Mouse (Mus musculus): ENCODE data around the gene Dcst1. TPM values are rescaled to one million over a fixed set of nuclear protein-coding genes. Genes with fewer than 3 reads are reported as not detected.

The Dcst1 gene
- polyA plus RNA-seq, 2 experiments, result 0.03 TPM; not detected in 1

- WGBS (ENCODE audit: insufficient replicate concordance), result 1% methylated on average over 56 of the region's 56 CpGs
These were observed 26.8 kb upstream of the Dcst1 start for GRCm38 (mm10) chr3:89391663-89392511.

DNA sequence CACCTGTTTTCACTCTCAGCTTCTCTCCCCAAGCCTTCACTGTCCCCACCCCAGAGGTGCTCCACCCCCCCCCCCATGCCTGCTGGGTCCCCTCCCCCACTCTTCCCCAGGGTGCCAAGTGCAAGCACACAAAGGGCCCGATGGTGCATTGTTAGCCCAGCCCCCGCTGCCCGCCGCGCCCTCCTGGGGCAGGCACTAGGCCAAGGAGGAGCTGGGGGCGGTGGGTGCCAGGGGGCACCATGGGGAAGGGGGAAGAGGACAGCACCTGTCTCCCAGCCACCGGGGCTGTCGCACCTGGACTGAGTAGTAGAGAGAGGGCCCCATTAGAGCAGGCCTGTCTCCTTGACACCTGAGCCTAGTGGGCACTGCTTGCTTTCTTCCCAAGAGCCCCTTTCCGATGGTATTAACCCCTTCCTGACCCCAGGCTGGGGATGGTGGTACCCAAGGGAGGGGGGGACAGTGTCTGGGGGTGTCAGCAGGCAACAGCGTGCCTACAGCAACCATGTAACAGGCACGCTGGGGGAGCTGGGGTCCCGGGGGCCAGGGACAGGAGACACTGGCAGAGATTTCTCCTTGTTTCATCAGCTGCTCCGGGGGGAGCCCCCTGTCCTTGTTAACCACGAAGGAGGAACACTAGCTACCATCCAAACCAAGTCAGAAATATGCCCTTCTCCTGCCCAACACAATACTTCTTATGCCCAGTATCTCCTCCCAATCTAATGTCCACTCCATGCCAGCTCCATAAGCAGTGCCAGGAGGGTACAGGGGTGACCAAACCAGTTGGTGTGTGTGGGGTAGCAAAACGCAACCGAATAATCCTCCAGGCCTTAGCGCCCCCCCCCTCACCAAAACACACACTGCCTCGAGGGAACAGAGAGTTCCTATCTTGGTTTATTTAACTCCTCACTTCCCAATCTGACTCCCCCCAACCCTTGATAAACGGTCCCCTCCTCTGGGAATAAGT is 25.9 kb upstream of the Dcst1 start:
- WGBS (ENCODE audit: insufficient replicate concordance), result 23% methylated on average over 19 of the region's 19 CpGs
- no peak for ATAC-seq (ENCODE audit: insufficient read depth)
- peak overlapping the region; percentile 98 for H3K4me2 ChIP-seq (ENCODE audit: low read depth)
- no peak overlapping the region for H3K9ac ChIP-seq (replicated peaks)
- H3K27me3 ChIP-seq (ENCODE audit: control insufficient read depth, insufficient read depth, low read length), result peaks cover 20% of the 10 kb centered on the region
- no peaks in the 10 kb centered on the region for H3K36me3 ChIP-seq (replicated peaks; ENCODE audit: control insufficient read depth, insufficient read depth, low read depth)
- no peak overlapping the region for H3K27ac ChIP-seq
- peaks cover 9 to 22% of the 10 kb centered on the region in 2 experiments for H3K4me1 ChIP-seq (replicated peaks; ENCODE audit: control insufficient read depth in 2 of 2, insufficient read depth in 2 of 2, low read length in 1 of 2)
- TF ChIP-seq CTCF (IDR thresholded peaks at IDR 0.05; ENCODE audit: low read depth), result no peak
- TF ChIP-seq EP300 (IDR thresholded peaks at IDR 0.05; ENCODE audit: low read depth), result no peak
- H3K9me3 ChIP-seq (ENCODE audit: control insufficient read depth, low read length), result no peaks in the 10 kb centered on the region
- DNase-seq (ENCODE audit: low read depth in 3 of 3, low spot score in 3 of 3), result no peak
- peak overlapping the region; percentile 35 to 61 for H3K4me3 ChIP-seq (ENCODE audit: insufficient read depth in 1 of 2, low read depth in 2 of 2, low read length in 2 of 2)

More at GRCm38 (mm10) chr3:89391663-89392511, 26.8 kb upstream of the Dcst1 start:
- DNase-seq (ENCODE audit: low read depth in 3 of 3, low spot score in 3 of 3), result no peak
- no peaks in the 10 kb centered on the region for H3K36me3 ChIP-seq (replicated peaks; ENCODE audit: control insufficient read depth, insufficient read depth, low read depth)
- H3K9ac ChIP-seq (replicated peaks), result peak overlapping the region; percentile 25
- TF ChIP-seq EP300 (IDR thresholded peaks at IDR 0.05; ENCODE audit: low read depth), result no peak
- no peak for TF ChIP-seq CTCF (IDR thresholded peaks at IDR 0.05; ENCODE audit: low read depth)
- H3K4me1 ChIP-seq (replicated peaks; ENCODE audit: control insufficient read depth in 2 of 2, insufficient read depth in 2 of 2, low read length in 1 of 2), result peaks cover 9 to 27% of the 10 kb centered on the region in 2 experiments
- H3K27ac ChIP-seq, result no peak overlapping the region
- H3K9me3 ChIP-seq (ENCODE audit: control insufficient read depth, low read length), result no peaks in the 10 kb centered on the region
- H3K4me3 ChIP-seq (ENCODE audit: insufficient read depth in 1 of 2, low read depth in 2 of 2, low read length in 2 of 2), result peak overlapping the region; percentile 60 to 61
- ATAC-seq (ENCODE audit: insufficient read depth), result no peak
- H3K27me3 ChIP-seq (ENCODE audit: control insufficient read depth, insufficient read depth, low read length), result peaks cover 20% of the 10 kb centered on the region
- peak overlapping the region; percentile 98 for H3K4me2 ChIP-seq (ENCODE audit: low read depth)

- DNase-seq (ENCODE audit: low read depth in 3 of 3, low spot score in 3 of 3) (no peak), ATAC-seq (ENCODE audit: insufficient read depth) (no peak)
- Histone ChIP-seq H3K9me3 (ENCODE audit: control insufficient read depth, low read length) (no peaks in the 10 kb centered on the region), H3K36me3 (replicated peaks; ENCODE audit: control insufficient read depth, insufficient read depth, low read depth) (no peaks in the 10 kb centered on the region), H3K27me3 (ENCODE audit: control insufficient read depth, insufficient read depth, low read length) (peaks cover 19% of the 10 kb centered on the region), H3K4me3 (ENCODE audit: insufficient read depth in 1 of 2, low read depth in 2 of 2, low read length in 2 of 2) (no peak overlapping the region), H3K27ac (no peak overlapping the region), H3K4me2 (ENCODE audit: low read depth) (0 out of 2 replicates have a peak overlapping the region, but pooled peaks have one; percentile 7), H3K4me1 (replicated peaks; ENCODE audit: control insufficient read depth in 2 of 2, insufficient read depth in 2 of 2, low read length in 1 of 2) (peaks cover 4 to 16% of the 10 kb centered on the region in 2 experiments), H3K9ac (replicated peaks) (no peak overlapping the region)
- TF ChIP-seq EP300 (IDR thresholded peaks at IDR 0.05; ENCODE audit: low read depth) (no peak), CTCF (IDR thresholded peaks at IDR 0.05; ENCODE audit: low read depth) (no peak)
- WGBS (ENCODE audit: insufficient replicate concordance), result 55% methylated on average over 5 of the region's 5 CpGs
These were observed 25.1 kb upstream of the Dcst1 start for GRCm38 (mm10) chr3:89390111-89390515.

GRCm38 (mm10) chr3:89388901-89389740 is 24.1 kb upstream of the Dcst1 start:
- Histone ChIP-seq H3K27me3 (ENCODE audit: control insufficient read depth, insufficient read depth, low read length) (peaks cover 17% of the 10 kb centered on the region), H3K4me1 (replicated peaks; ENCODE audit: control insufficient read depth in 2 of 2, insufficient read depth in 2 of 2, low read length in 1 of 2) (peaks cover 2 to 14% of the 10 kb centered on the region in 2 experiments; a peak in 2 of 4 replicates), H3K9me3 (ENCODE audit: control insufficient read depth, low read length) (no peaks in the 10 kb centered on the region), H3K4me2 (ENCODE audit: low read depth) (no peak overlapping the region), H3K9ac (replicated peaks) (no peak overlapping the region), H3K27ac (no peak overlapping the region), H3K36me3 (replicated peaks; ENCODE audit: control insufficient read depth, insufficient read depth, low read depth) (no peaks in the 10 kb centered on the region), H3K4me3 (ENCODE audit: insufficient read depth in 1 of 2, low read depth in 2 of 2, low read length in 2 of 2) (no peak overlapping the region)
- DNase-seq (ENCODE audit: low read depth in 3 of 3, low spot score in 3 of 3), result no peak
- TF ChIP-seq CTCF (IDR thresholded peaks at IDR 0.05; ENCODE audit: low read depth), result no peak
- no peak for TF ChIP-seq EP300 (IDR thresholded peaks at IDR 0.05; ENCODE audit: low read depth)
- no peak for ATAC-seq (ENCODE audit: insufficient read depth)
- WGBS (ENCODE audit: insufficient replicate concordance), result 24% methylated on average over 6 of the region's 6 CpGs
